Mouse (Mus musculus) forebrain, embryonic 14.5 days (tissue): ENCODE data around the gene Tmem238. TPM values are rescaled to one million over a fixed set of nuclear protein-coding genes. Genes with fewer than 3 reads are reported as not detected.

ENCODE experiments used
- polyA plus RNA-seq: library from polyadenylated mRNA; unstranded; fragments of >200 nt; fragmentation: Nextera tagmentation; extraction: Ambion mirVana; gene quantifications from 2 replicates; pipeline ENCODE4 v1.2.1, GENCODE M21; 2014

Tmem238 gene
- polyA plus RNA-seq, 1 experiment from 2014 or later: 1.5 TPM

Other genes with a start within 250 kb of the Tmem238 start
- gene Syt5, start 242.1 kb downstream of the Tmem238 start, polyA plus RNA-seq: 133 and 153 TPM in 2 replicates
- not detected in 2 replicates for gene Ptprh, start 185.6 kb downstream of the Tmem238 start, polyA plus RNA-seq
- gene Tmem86b, start 158.2 kb downstream of the Tmem238 start, polyA plus RNA-seq: 2.4 and 2.6 TPM in 2 replicates
- 4.4 and 5.3 TPM in 2 replicates for gene Ppp6r1, start 130.6 kb downstream of the Tmem238 start, polyA plus RNA-seq
- gene Hspbp1, start 104.6 kb downstream of the Tmem238 start, polyA plus RNA-seq: 141 and 156 TPM in 2 replicates
- 7.9 and 8.0 TPM in 2 replicates for gene Brsk1, start 99.1 kb downstream of the Tmem238 start, polyA plus RNA-seq
- gene Tmem150b, start 64.4 kb downstream of the Tmem238 start, polyA plus RNA-seq: 0.12 TPM in 1 of 2 replicates, not detected in the other
- gene Kmt5c, start 49.5 kb downstream of the Tmem238 start, polyA plus RNA-seq: 54.6 and 57.1 TPM in 2 replicates
- gene Cox6b2, start 36.6 kb downstream of the Tmem238 start, polyA plus RNA-seq: 11.7 and 13.1 TPM in 2 replicates
- not detected in 2 replicates for gene Fam71e2, start 18.4 kb downstream of the Tmem238 start, polyA plus RNA-seq
- gene Il11, start 6.8 kb downstream of the Tmem238 start, polyA plus RNA-seq: 0.21 and 0.32 TPM in 2 replicates
- gene Tmem190, start 6.7 kb downstream of the Tmem238 start, polyA plus RNA-seq: not detected in 2 replicates
- gene Rpl28, start 3.2 kb upstream of the Tmem238 start, polyA plus RNA-seq: 179 and 182 TPM in 2 replicates
- 378 and 472 TPM in 2 replicates for gene Ube2s, start 22.9 kb upstream of the Tmem238 start, polyA plus RNA-seq
- gene Shisa7, start 55.0 kb upstream of the Tmem238 start, polyA plus RNA-seq: 5.8 and 7.7 TPM in 2 replicates
- gene Isoc2b, start 80.6 kb upstream of the Tmem238 start, polyA plus RNA-seq: 3.3 and 4.3 TPM in 2 replicates
- 0.53 and 0.59 TPM in 2 replicates for gene Isoc2a, start 87.5 kb upstream of the Tmem238 start, polyA plus RNA-seq
- 0.33 and 0.44 TPM in 2 replicates for gene Gm36210, start 116.9 kb upstream of the Tmem238 start, polyA plus RNA-seq
- gene Zfp628, start 125.6 kb upstream of the Tmem238 start, polyA plus RNA-seq: 3.6 and 3.8 TPM in 2 replicates
- 9.8 and 17.7 TPM in 2 replicates for gene Nat14, start 132.4 kb upstream of the Tmem238 start, polyA plus RNA-seq
- 0.23 and 0.41 TPM in 2 replicates for gene Ssc5d, start 136.1 kb upstream of the Tmem238 start, polyA plus RNA-seq
- not detected in 2 replicates for gene Sbk2, start 174.8 kb upstream of the Tmem238 start, polyA plus RNA-seq
- 0.39 and 0.42 TPM in 2 replicates for gene Sbk3, start 181.5 kb upstream of the Tmem238 start, polyA plus RNA-seq
- 37.9 and 52.9 TPM in 2 replicates for gene Zfp579, start 206.5 kb upstream of the Tmem238 start, polyA plus RNA-seq
- 11.3 and 13.5 TPM in 2 replicates for gene Zfp524, start 224.8 kb upstream of the Tmem238 start, polyA plus RNA-seq
- gene Fiz1, start 225.0 kb upstream of the Tmem238 start, polyA plus RNA-seq: 34.3 and 42.8 TPM in 2 replicates
- gene Gm44973, start 225.8 kb upstream of the Tmem238 start, polyA plus RNA-seq: 0.59 and 1.9 TPM in 2 replicates
- 5.4 and 5.9 TPM in 2 replicates for gene Zfp865, start 230.7 kb upstream of the Tmem238 start, polyA plus RNA-seq
- gene Ccdc106, start 230.9 kb upstream of the Tmem238 start, polyA plus RNA-seq: 36.1 and 45.5 TPM in 2 replicates
- not detected in 2 replicates for gene 4632433K11Rik, start 244.5 kb upstream of the Tmem238 start, polyA plus RNA-seq
- 6.2 and 6.3 TPM in 2 replicates for gene Zfp784, start 248.8 kb upstream of the Tmem238 start, polyA plus RNA-seq